In the genomic region with DNA sequence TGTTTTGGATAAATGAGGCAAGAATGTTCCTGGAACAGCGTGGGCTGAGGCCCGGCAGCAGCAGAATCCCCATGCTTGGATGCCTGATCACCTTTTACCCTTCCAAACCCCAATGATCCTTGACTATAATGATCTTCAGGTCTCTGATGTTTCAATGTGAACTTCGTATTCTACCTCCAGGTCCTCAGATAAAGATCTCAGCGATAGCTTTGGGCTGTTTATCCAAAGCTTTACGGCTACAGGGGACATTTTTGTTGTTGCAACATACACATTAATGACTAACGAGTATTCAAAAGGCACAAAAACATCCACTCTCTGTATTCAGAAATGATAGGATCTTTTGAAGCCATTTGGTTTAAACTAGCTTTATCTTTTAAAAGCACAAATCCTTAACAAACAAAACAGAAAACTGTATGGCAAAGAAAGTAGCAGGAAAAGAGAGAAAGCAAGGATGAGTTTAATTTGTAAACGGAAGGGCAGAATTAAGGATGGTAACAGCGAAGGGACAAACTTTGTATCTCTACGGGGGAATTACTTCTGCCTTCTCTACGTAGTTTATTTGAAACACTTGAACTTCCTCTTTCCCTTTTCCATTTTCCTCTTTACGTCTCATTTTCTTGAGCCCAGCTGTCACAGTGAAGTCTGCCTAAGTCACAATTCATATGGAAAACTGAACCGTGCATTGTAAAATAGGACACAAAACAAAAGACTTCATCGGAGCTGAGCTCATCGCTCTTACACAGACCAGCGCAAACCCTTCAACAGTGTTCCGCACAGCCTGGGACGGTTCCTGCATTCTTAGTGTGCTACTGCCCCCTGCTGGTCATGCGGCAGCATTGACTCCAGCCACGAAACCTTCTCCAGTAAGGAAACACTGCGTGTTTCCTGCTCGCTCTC, we compare ENCODE assay signal across 8 mouse cellular contexts.
A peak's percentile ranks its signal among the peaks of the same experiment; 100 is the strongest.
DNase-seq lines count a peak whose midpoint lies in the region; ATAC-seq and TF ChIP-seq lines count a peak whose summit lies in the region.

No protein-coding gene starts in this region.

- H3K4me3 ChIP-seq in embryonic facial prominence, embryonic 14.5 days (ENCODE audit: low read depth, low read length), result peak overlapping the region; percentile 42
- peak overlapping the region; percentile 48 for H3K4me3 ChIP-seq in heart, adult 2 months
- peak overlapping the region; percentile 48 for H3K4me3 ChIP-seq in limb, embryonic 13.5 days
- H3K4me3 ChIP-seq in midbrain, embryonic 16.5 days (ENCODE audit: low read depth, low read length), result peak overlapping the region; percentile 43

- WGBS in embryonic facial prominence, embryonic 14.5 days, result 10% methylated on average over 21 of the region's 21 CpGs
- WGBS in heart, adult 2 months, result 10% methylated on average over 21 of the region's 21 CpGs
- 8% methylated on average over 21 of the region's 21 CpGs for WGBS in limb, embryonic 13.5 days
- WGBS in midbrain, embryonic 16.5 days, result 8% methylated on average over 21 of the region's 21 CpGs

- ATAC-seq in embryonic facial prominence, embryonic 14.5 days (ENCODE audit: low read depth), result peak; percentile 88
- ATAC-seq in limb, embryonic 13.5 days (ENCODE audit: low FRiP score, low read depth), result peak; percentile 88
- ATAC-seq in midbrain, embryonic 16.5 days, result peak; percentile 86

- no peaks in the 10 kb centered on the region for H3K9me3 ChIP-seq in embryonic facial prominence, embryonic 14.5 days (ENCODE audit: control insufficient read depth, low read length)
- H3K9me3 ChIP-seq in limb, embryonic 13.5 days, result no peaks in the 10 kb centered on the region
- H3K9me3 ChIP-seq in midbrain, embryonic 16.5 days (replicated peaks; ENCODE audit: control insufficient read depth, low read length, poor library complexity, severe bottlenecking), result no peaks in the 10 kb centered on the region

- no peaks in the 10 kb centered on the region for H3K4me1 ChIP-seq in embryonic facial prominence, embryonic 14.5 days (ENCODE audit: control insufficient read depth, insufficient read depth, low read length)
- peaks cover 3% of the 10 kb centered on the region; the same call in 1 of the 2 replicates for H3K4me1 ChIP-seq in heart, adult 2 months (ENCODE audit: control insufficient read depth, insufficient read depth, low read length)
- 0 out of 2 replicates have a peak, but pooled peaks cover 8% of the 10 kb centered on the region for H3K4me1 ChIP-seq in limb, embryonic 13.5 days
- H3K4me1 ChIP-seq in midbrain, embryonic 16.5 days (ENCODE audit: control insufficient read depth, insufficient read depth, low read length), result peaks cover 5% of the 10 kb centered on the region; the same call in 1 of the 2 replicates

- H3K36me3 ChIP-seq in embryonic facial prominence, embryonic 14.5 days (ENCODE audit: control insufficient read depth, insufficient read depth, low read length), result no peaks in the 10 kb centered on the region
- peaks cover 2% of the 10 kb centered on the region; the same call in 1 of the 2 replicates for H3K36me3 ChIP-seq in heart, adult 2 months (ENCODE audit: control insufficient read depth, insufficient read depth, low read length)
- no peaks in the 10 kb centered on the region for H3K36me3 ChIP-seq in limb, embryonic 13.5 days
- H3K36me3 ChIP-seq in midbrain, embryonic 16.5 days (ENCODE audit: control insufficient read depth, insufficient read depth, low read length), result no peaks in the 10 kb centered on the region

- no peaks in the 10 kb centered on the region for H3K79me2 ChIP-seq in heart, adult 2 months (replicated peaks; ENCODE audit: control insufficient read depth, insufficient read depth, low read length)

- peak overlapping the region; percentile 65 for H3K27ac ChIP-seq in embryonic facial prominence, embryonic 14.5 days (replicated peaks; ENCODE audit: low read depth, low read length)
- peak overlapping the region; percentile 75 for H3K27ac ChIP-seq in heart, adult 2 months
- no peak overlapping the region for H3K27ac ChIP-seq in limb, embryonic 13.5 days
- H3K27ac ChIP-seq in midbrain, embryonic 16.5 days (ENCODE audit: low read length), result no peak overlapping the region

- no peak; the same call in 1 of the 2 replicates for TF ChIP-seq CTCF in heart, adult 2 months (IDR thresholded peaks at IDR 0.05)

- TF ChIP-seq POLR2A in heart, adult 2 months (IDR thresholded peaks at IDR 0.05; ENCODE audit: insufficient read depth, low read depth, low read length), result peak; percentile 71

- intact Hi-C loops in heart, adult 2 months (cut with DNase I), result loop anchor here (1.0 to 10.0 kb wide), 9 partner anchors 208 to 1574 kb away; a partner anchor contains a TSS

- H3K9ac ChIP-seq in embryonic facial prominence, embryonic 14.5 days (ENCODE audit: low read depth, low read length), result peak overlapping the region; percentile 63
- no peak overlapping the region; the same call in 1 of the 2 replicates for H3K9ac ChIP-seq in heart, adult 2 months (ENCODE audit: low read depth, low read length)
- H3K9ac ChIP-seq in limb, embryonic 13.5 days, result peak overlapping the region; percentile 67
- 0 out of 2 replicates have a peak overlapping the region, but pooled peaks have one; percentile 38 for H3K9ac ChIP-seq in midbrain, embryonic 16.5 days (ENCODE audit: low read depth, low read length)

- peak; percentile 97 for DNase-seq in 3T3-L1 (ENCODE audit: low read depth, low spot score)
- DNase-seq in adrenal gland, postnatal 4 days (ENCODE audit: low spot score in 2 of 2), result peak; percentile 78 to 83
- DNase-seq in embryonic facial prominence, embryonic 14.5 days (ENCODE audit: low spot score), result peak; percentile 97
- peak; percentile 90 to 91 for DNase-seq in heart, adult 2 months
- DNase-seq in kidney, adult 8-10 months, result peak; percentile 84 to 88
- DNase-seq in spleen, postnatal 10 days (ENCODE audit: low spot score in 2 of 2), result peak; percentile 71 to 86

- TF ChIP-seq EP300 in heart, adult 2 months (IDR thresholded peaks at IDR 0.05; ENCODE audit: insufficient read depth, low read depth, low read length), result peak; percentile 93

- peak overlapping the region; percentile 77 for H3K4me2 ChIP-seq in embryonic facial prominence, embryonic 14.5 days (ENCODE audit: low read depth, low read length)
- peak overlapping the region; percentile 74 for H3K4me2 ChIP-seq in limb, embryonic 13.5 days (replicated peaks)
- H3K4me2 ChIP-seq in midbrain, embryonic 16.5 days (ENCODE audit: low read length), result peak overlapping the region; percentile 71

- no peaks in the 10 kb centered on the region for H3K27me3 ChIP-seq in embryonic facial prominence, embryonic 14.5 days (replicated peaks; ENCODE audit: control insufficient read depth, insufficient read depth, low read length)
- no peaks in the 10 kb centered on the region for H3K27me3 ChIP-seq in heart, adult 2 months (ENCODE audit: control insufficient read depth, insufficient read depth, low read length)
- H3K27me3 ChIP-seq in limb, embryonic 13.5 days, result peaks cover 5% of the 10 kb centered on the region; the same call in 1 of the 2 replicates
- H3K27me3 ChIP-seq in midbrain, embryonic 16.5 days (ENCODE audit: control insufficient read depth, insufficient read depth, low read depth, low read length), result no peaks in the 10 kb centered on the region

Comparison
In these comparisons a context has a peak if more than half of its experiments do, and no peak if none do; other contexts are left out.
1. H3K27ac ChIP-seq: peak in embryonic facial prominence, embryonic 14.5 days (single experiment) and heart, adult 2 months (single experiment); none in limb, embryonic 13.5 days (single experiment) and midbrain, embryonic 16.5 days (single experiment).
2. Peak in every context shown above with its lines, with median percentiles within 50 percentile points of each other: DNase-seq, ATAC-seq, H3K4me2 ChIP-seq and H3K4me3 ChIP-seq.